Mouse (Mus musculus) right cerebral cortex, postnatal 25 days (tissue): ENCODE measurements around the gene Mst1.

Source experiments
- DNase-seq: peaks from one replicate; pipeline ENCODE4 v3.0.0; 2022

The Mst1 gene

DNA sequence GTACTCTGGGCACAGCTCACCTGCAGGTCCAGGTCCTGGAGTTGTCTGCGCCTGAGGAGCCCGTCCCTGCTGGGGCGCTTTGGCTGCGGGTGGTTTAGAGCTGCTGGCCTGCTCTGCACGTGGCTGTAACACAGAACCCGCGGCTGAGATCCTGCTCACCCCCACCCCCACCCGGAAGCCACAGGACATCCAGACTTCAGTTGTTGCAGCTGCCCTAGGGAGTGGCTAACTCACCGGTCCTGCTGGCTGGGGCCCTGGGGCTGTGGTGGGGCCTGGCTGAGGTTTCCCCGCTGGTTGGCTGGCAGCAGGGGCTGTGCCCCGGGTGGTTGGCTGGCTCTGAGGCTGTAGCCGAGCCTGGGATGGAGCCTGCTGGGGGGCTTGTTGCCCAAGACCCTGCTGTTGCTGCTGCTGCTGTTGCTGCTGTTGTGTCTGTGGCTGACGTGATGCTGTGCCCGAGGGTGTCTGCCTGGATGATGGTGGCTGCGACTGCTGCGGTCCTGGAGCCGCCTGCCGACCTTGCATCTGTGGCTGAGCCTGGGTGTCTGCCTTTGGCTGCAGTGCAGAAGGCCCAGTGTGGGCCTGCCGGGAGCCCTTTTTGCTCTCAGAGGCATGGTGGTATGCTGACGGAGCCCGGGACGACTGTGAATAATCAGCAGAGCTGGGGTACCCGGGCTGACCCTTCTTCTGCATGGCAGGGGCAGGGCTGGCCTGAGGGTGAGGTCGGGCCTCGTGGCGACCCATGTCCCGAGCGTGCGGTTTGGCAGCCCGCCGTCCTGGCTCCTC is 24.7 kb downstream of the Mst1 start:
- no peak for DNase-seq

DNA sequence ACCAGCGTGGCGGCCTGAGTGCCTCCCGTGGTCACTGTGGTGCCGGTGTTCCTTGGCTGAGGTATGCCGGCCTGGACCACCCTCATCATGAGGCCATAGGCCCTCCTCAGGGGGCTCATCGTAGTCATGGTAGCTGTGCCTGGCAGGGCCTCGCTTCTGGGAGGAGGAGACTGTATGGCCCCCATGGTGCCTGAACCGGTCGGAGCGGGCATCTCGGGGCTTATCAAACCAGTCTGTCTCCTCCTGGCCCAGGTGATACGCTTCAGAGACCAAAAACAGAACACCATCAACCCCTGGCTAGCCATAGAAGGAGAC is 25.3 kb downstream of the Mst1 start:
- DNase-seq, result no peak

- DNase-seq, result no peak
These were observed 25.9 kb downstream of the Mst1 start for GRCm38 (mm10) chr9:108106090-108106489.

- no peak for DNase-seq
These were observed 27.6 kb downstream of the Mst1 start for GRCm38 (mm10) chr9:108107867-108108266.

GRCm38 (mm10) chr9:108110160-108110559 is 29.9 kb downstream of the Mst1 start:
- no peak for DNase-seq

GRCm38 (mm10) chr9:108111101-108111592 is 30.9 kb downstream of the Mst1 start:
- DNase-seq, result no peak

- no peak for DNase-seq
These were observed 31.4 kb downstream of the Mst1 start for GRCm38 (mm10) chr9:108111593-108112121.

DNA sequence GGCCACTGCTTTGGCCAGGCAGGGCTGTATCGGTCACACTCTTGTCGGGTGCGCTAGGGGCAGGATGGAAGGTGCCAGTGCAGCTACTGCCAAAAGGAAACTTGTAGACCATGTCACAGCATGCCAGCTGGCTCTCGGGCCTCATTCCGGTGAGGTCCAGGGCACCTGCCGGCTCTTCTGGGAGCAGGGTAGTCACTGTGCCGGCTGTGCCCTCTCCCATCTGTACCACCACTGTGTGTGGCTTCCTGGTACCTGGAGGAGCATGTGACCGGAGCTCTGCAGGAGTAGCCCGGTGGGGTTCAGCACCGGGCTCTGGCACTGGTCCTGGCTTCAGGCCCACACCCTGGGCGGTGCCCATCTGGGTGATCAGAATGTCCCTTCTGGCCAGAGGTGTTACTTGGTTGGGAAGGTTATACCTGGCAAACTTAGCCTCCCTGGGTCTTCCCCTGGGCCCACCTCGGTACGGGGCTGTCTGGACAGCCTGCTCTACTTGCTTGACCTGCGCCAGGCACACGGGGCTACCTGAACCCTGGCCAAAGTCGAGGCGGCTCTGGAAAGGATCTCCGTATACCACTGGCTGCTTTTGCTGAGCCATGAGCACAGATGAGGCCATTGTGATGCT is 32.6 kb downstream of the Mst1 start:
- DNase-seq, result no peak

- DNase-seq, result peak; percentile 65
These were observed 35.2 kb downstream of the Mst1 start for GRCm38 (mm10) chr9:108115290-108116077.

GRCm38 (mm10) chr9:108117143-108117542 is 36.9 kb downstream of the Mst1 start:
- no peak for DNase-seq

DNA sequence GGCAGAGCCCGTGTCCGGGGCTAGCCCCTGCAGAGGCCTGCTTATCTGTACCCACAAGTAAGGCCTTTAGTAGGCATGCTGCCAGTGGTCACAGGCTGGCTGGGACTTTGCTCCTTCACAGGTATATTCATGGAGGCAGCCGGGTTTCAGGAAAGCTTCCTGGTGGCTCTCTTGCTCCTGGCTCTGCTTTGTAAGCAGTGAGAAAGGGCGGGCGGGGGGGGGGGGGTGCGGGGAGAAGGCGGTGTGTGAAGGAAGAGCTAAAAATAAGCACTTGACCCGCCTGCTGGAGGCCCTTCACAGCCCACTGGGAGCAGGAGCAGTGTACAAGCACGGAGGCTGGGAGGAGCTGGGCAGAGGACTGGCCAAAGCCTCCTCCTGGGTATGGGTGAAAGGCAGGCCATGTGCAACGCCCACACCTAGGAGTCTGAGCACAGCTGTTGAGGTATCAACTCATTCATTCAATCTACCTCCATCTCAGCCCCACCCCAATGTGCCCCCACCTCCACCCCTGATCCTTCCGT is 39.7 kb downstream of the Mst1 start:
- DNase-seq, result no peak

DNA sequence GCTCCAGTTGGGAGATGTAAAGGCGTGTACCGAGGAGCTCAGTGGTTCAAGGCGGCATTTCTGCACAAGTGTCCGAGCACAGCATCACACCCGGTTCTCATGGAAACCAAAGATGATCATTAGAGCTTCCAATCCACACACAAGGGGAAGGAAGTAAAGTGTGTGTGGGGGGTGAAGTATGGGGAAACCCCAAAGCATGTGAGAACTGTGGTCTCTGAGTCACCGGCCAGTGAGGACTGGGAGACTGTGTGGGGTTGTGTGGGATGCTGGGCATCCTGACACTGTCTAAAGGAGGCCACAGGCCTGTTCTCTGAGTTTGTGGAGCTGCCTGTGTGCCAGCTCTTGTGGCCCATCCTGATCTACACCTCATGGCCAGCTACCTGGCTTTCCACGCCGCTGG is 40.4 kb downstream of the Mst1 start:
- no peak for DNase-seq

DNA sequence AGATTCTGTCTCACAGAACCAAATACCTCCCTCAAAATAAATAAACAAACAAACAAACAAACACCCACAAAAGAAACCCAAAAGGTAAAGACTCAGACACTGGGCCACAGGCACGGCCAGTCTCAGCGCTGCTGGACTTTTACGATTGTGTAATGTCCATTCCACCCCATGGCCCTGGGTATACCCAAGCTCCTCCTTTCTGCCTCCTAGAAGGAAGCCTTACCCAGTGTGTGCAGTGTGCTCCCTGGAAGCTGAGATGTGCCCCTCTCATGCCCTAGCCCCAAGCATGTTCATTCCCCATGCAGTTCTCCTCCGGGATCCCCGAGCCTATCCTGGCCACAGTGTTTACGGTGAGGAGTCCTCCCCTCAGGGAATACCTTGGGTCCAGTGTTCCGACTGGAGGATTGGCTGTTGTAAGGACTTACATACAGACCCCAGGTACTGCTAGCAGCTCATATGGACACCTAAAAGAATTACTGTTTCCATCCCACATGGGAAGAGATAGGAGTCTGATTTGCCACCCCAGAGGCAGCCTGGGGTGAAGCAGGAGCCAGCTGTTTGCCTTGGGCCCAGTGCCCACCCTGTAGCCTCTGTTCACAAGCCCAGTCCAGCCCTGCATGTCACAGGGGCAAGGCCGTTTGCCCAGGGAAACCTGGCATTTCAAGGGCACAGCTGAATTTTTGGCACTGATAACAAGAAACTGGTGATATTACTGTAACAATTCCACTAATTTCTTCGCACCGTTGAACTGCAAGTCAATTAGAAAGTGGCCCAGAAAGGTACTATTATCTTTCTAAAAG is 41.1 kb downstream of the Mst1 start:
- DNase-seq, result no peak

- no peak for DNase-seq
These were observed 43.7 kb downstream of the Mst1 start for GRCm38 (mm10) chr9:108123916-108124315.

- no peak for DNase-seq
These were observed 45.5 kb downstream of the Mst1 start for GRCm38 (mm10) chr9:108125731-108126130.

DNA sequence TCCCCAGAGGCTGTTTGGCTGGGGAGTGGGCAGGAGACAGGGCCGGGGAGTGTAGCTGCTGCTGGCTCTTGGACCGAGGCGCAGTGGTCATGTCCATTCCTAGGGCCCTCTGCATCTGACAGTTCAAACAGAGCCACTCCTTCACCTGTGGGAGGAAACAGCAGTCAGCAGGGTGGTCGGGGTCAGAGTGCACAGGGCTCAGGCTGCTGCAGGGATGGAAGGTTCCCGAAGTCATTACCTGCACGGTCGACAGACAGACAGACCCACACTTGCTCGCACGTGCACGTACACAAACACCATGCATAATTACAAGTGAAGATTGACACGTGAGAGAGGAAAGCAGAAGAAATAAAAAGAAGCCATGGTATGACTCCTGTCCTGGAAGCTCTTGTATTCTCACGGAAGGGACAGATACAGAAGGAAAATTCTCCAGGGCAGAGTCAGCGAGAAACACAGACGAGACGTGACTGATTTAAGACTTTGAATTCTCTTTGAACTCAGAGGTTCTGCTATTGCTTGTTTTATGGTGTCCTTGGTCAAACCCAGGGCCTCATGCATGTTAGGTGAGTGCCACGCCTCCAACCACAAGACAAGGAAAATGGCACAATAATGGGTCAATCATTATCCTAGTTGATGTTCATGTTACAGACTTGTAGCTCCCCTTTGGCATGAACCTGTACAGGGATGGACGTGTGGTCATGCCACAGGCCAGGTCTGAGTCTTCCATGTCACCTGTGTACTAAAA is 46.4 kb downstream of the Mst1 start:
- DNase-seq, result no peak

GRCm38 (mm10) chr9:108128248-108128647 is 48.0 kb downstream of the Mst1 start:
- DNase-seq, result peak; percentile 79

- no peak for DNase-seq
These were observed 49.1 kb downstream of the Mst1 start for GRCm38 (mm10) chr9:108129042-108129948.

GRCm38 (mm10) chr9:108131502-108131901 is 51.3 kb downstream of the Mst1 start:
- DNase-seq, result no peak

DNA sequence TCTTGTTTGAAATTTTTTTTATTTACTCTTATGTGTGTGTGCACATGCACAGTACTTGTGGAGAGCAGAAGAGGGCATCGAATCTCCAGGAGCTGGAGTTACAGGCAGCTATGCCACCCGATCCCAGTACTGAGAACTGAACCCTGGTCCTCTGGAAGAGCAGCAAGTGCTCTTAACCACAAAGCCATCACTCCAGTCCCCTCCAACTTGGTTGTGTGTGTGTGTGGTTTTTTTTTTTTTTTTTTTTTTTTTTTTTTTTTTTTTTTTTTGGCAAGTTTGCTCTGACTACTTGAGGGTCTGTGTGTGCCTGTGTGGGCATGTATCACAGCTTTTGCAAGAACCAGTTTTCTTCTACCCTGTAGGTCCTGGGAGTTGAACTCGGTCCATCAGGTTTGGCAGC is 52.1 kb downstream of the Mst1 start:
- no peak for DNase-seq

DNA sequence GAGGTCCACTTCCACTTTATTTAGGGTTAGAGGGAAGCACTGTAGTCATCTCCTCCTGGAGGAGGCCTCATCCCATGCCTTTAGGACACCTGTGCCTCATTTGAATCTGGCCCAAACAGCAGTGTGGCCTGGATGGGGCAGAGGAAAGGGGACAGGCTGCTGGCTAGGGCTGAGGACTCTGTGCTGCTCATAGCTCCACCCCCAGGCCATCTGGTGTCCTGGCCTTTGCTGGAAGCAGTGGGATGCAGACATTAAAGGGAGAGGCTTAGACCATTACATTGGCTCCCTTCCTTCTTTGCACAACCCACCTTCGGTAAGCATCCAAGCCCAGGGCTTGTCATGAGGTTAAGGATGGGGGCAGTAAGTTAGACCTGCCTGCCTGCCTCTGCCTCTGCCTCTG is 53.2 kb downstream of the Mst1 start:
- no peak for DNase-seq
